Mouse (Mus musculus): Measurements from ENCODE around the gene Clasp2. TPM values are rescaled to one million over a fixed set of nuclear protein-coding genes. Genes with fewer than 3 reads are reported as not detected.
A peak's percentile ranks its signal among the peaks of the same experiment; 100 is the strongest.

Clasp2 gene
- polyA plus RNA-seq, 1 experiment: 122 TPM

- DNase-seq (ENCODE audit: extremely low spot score in 1 of 2, low spot score in 1 of 2): no peak
Observed at GRCm38 (mm10) chr9:113928591-113928990, 187.3 kb downstream of the Clasp2 start.

- no peak for DNase-seq (ENCODE audit: extremely low spot score in 1 of 2, low spot score in 1 of 2)
Observed at GRCm38 (mm10) chr9:113929676-113930075, 188.4 kb downstream of the Clasp2 start.

GRCm38 (mm10) chr9:113930534-113931374, 189.5 kb downstream of the Clasp2 start, which contains the start of gene Ubp1:
Gene Ubp1 (plus strand): TSS chr9:113930934.
- DNase-seq (ENCODE audit: extremely low spot score in 1 of 2, low spot score in 1 of 2): peak; percentile 97 to 98

DNA sequence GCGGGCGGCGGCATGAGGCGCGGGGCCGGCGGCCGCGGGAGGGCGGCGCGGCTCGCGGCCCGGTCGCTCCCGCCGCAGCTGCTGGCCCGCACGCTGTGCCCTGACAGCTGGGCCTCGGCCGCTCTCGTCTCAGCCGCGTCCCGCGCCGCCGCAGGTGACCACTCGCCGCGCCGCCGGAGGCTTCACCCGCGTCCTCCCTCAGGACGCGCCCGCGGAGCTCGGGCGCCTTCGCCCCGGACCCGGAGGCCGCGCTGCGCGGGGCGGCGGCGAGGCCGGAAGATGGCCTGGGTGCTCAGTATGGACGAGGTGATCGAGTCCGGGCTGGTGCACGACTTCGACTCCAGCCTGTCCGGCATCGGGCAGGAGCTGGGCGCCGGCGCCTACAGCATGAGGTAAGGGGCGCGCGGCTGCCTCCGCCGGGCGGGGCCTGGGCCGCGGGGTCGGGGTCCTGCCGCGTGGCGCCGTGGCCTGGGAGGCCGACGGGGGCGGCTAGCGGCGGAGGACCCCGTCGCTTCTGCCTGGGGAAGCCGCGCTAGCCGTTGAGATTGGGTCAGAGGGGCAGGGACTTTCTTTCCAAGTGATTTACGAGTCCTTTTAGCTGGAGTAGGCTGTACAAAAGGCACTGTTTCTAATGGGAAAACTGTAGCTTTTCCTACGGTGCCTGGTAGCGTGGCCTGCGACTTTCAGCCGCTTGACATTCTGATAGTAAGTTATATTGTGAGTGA, 190.3 kb downstream of the Clasp2 start:
- no peak for DNase-seq (ENCODE audit: extremely low spot score in 1 of 2, low spot score in 1 of 2)

DNA sequence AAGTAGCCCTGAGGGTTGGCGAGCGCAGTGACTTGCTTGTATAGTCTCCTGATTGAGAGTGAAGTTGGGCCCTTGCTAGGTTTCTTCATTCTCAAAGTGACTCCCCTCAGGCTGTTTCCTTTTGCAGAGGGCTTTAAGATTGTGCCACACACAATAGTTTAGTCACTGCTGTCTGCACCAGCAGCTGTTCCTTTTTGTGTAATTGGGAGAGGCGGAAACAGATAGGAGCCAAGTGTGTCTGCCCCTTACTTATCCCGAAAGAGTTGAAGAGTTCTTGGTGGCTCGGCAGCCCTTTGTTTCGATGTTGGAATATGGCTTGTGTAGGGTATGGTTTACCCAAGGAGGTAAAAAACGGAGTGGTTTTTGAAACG, 190.8 kb downstream of the Clasp2 start:
- DNase-seq (ENCODE audit: extremely low spot score in 1 of 2, low spot score in 1 of 2): no peak

DNA sequence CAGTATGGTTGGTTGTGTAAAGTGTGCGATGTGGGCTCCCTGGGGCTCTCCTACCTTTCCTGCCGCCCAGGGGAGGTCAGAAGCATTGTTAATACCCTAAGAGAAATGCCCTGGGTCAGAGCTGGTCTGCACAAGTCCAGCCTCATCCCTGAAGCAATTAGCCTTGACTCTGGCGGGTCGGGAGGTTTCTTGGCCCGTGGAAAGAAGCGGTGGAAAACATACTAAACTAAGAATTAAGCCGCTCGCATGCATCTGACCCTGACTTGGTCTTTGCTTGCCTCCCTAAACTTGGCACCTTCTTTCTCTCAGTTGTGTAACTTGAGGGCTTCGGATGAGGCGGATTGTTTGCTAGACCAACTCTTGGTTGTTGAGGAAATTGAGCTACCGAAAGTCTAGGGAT, 191.2 kb downstream of the Clasp2 start:
- no peak for DNase-seq (ENCODE audit: extremely low spot score in 1 of 2, low spot score in 1 of 2)

DNA sequence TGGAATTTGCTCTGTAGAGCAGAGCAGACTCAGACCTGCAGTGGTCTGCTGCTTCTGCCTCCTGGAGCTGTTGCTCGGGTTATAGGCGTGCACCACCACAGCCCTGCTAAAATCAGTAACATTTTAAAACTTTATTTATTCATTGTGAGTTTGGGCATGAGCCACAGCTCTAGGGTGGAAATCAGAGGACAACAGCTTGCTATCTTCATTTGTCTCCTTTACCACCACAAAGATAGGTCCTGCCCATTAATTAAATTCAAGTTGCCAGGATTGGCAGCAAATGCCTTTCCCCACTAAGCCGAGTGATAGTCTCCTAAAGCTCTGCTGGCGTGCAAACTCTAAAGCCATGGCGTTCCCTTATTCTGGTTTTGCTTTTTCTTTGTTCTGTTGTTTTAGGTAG, 194.4 kb downstream of the Clasp2 start:
- DNase-seq (ENCODE audit: extremely low spot score in 1 of 2, low spot score in 1 of 2): no peak

DNA sequence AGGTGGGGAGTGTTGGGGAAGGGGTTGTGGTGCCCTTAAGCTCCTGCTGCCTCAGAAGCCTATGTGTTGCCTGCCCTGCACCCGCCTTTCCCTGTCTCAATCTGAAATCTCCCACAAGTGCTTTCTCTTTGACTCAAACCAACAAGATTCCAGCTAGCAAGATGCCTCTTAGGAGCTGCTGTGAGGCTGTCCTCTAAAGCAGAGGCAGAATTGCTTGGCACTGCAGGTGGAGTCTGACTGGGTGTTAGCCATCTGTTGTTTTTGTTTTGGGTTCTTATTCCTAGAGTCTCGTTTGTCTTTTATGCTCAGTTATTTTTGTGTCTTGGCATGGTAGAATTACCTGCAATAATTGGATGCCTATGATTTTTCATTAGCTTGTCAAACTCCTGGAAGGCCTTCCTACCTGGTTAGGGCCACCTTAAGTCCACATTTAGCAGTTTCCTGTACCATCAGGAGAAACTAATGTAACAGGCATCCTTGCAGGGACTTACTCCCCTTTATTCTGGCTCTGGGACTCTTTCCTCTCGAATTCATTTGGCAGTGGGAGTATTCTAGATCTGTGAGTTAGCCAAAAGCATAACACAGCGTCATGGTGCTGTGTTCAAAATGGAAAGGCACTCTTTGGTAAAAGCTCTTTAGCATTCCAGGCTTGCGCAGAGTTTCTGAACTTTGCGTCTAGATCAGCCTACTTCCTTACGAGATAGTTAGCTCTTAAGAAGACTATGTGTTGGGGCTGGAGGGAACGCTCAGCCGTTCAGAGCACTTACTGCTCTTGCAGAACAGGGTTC, 198.0 kb downstream of the Clasp2 start:
- peak in 1 of 2 experiments; percentile 41 for DNase-seq (ENCODE audit: extremely low spot score in 1 of 2, low spot score in 1 of 2)

DNA sequence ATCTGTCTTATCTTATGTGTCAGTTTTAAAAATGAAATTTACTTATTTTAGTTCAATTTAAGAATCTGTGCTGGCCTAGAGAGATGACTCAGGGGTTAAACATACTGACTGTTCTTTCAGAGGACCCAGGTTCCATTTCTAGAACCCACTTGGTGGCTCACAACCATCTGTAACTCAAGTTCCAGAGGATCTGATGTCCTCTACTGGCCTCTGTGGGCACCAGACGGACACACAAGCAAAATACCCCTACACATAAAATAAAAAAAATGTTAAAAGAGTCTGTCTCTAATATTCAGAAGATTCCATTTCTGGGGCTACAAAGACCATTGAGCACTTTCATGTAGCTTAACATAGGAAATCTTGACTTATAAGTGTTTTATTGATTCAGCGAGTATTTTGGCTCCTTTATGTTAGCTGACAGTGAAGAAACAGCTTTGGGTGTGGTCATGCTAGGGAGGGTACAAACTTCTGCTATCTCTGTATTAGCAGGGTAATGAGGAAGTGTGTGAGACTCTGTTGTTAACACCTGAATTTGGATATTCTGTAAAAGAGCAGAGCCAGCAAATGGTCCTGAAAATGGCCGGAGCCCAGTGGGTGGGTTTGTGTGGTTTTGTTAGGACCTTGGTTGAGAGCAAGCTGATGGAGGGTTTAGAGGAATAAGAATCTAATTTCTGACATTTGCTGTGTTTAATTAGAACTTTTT, 200.0 kb downstream of the Clasp2 start:
- DNase-seq (ENCODE audit: extremely low spot score in 1 of 2, low spot score in 1 of 2): no peak

GRCm38 (mm10) chr9:113943372-113943771, 202.1 kb downstream of the Clasp2 start:
- no peak for DNase-seq (ENCODE audit: extremely low spot score in 1 of 2, low spot score in 1 of 2)

GRCm38 (mm10) chr9:113947216-113947615, 205.9 kb downstream of the Clasp2 start:
- DNase-seq (ENCODE audit: extremely low spot score in 1 of 2, low spot score in 1 of 2): no peak

DNA sequence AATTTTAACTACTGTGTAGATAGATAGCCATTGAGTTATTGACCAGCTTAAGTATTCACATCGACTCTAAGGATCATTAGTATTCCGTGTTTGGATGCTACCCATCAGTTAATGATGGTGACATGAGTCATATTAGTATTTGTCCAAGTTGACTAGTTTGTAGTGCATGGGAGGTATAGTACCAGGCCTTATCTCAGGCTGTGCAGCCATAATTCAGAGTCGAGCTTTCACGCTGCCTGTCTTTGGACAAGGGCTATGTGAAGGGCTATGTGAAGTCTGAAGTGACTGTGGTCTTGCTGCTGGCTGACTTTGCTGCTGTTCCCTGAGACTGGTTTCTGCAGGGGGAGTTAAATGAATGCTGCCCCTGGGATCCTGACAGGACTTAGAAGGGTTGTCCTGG, 216.5 kb downstream of the Clasp2 start:
- DNase-seq (ENCODE audit: extremely low spot score in 1 of 2, low spot score in 1 of 2): no peak

GRCm38 (mm10) chr9:113963718-113964117, 222.4 kb downstream of the Clasp2 start:
- DNase-seq (ENCODE audit: extremely low spot score in 1 of 2, low spot score in 1 of 2): no peak

- DNase-seq (ENCODE audit: extremely low spot score in 1 of 2, low spot score in 1 of 2): no peak
Observed at GRCm38 (mm10) chr9:113964415-113964814, 223.1 kb downstream of the Clasp2 start.

DNA sequence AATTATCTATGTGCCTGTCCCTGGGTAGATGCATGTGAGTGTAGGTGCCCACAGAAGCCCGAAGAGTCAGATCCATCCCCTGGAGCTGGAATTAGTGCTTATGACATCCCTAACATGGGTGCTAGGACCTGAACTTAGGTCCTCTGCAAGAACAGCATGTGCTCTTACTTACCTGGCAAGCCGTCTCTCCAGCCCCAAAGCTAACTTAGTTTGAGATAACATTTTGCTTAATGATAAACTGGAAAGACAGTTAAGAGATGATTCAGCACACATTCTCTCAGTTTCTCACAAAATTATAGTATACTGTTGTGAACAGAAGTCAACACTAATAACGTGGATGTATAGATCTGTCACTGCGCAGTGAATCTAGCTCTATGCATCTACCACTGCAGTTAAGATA, 225.6 kb downstream of the Clasp2 start:
- DNase-seq (ENCODE audit: extremely low spot score in 1 of 2, low spot score in 1 of 2): no peak

GRCm38 (mm10) chr9:113968967-113969366, 227.7 kb downstream of the Clasp2 start:
- DNase-seq (ENCODE audit: extremely low spot score in 1 of 2, low spot score in 1 of 2): no peak

Measured in frontal cortex, adult 2 months (tissue).